Mouse (Mus musculus) T-helper 17 cell (primary cell): ENCODE measurements at regions not wholly inside any gene's neighbourhood (a gene's known extent, or its start where the extent isn't known, plus 50 kb on each side); places are given as distances from the start of the nearest gene placed in this dataset.

Experiments used
- in situ Hi-C, 2 experiments: fragments of 300-600 bp; cut with MboI, MseI; formaldehyde crosslinking; loops; 1 replicate in 1 of 2; 2 replicates in 1 of 2; pipeline ENCODE4 v1.15.1; 2025; ENCODE audit warnings: high pct_unique_total_duplicates in 2 of 2

- in situ Hi-C loops: no loop called here
Observed at GRCm38 (mm10) chr13:71653939-71654467, 309.5 kb downstream of the Irx1 start.

- in situ Hi-C loops: no loop called here
Observed at GRCm38 (mm10) chr13:71653212-71653938, 310.1 kb downstream of the Irx1 start.

GRCm38 (mm10) chr13:71649876-71650275 lies 313.6 kb downstream of the Irx1 start:
- in situ Hi-C loops: no loop called here

- in situ Hi-C loops: no loop called here
Observed at GRCm38 (mm10) chr13:71649031-71649430, 314.5 kb downstream of the Irx1 start.

GRCm38 (mm10) chr13:71631447-71631846 lies 332.1 kb downstream of the Irx1 start:
- in situ Hi-C loops: no loop called here

GRCm38 (mm10) chr13:71617198-71617597 lies 346.3 kb downstream of the Irx1 start:
- in situ Hi-C loops: no loop called here

GRCm38 (mm10) chr13:71612393-71613179 lies 350.9 kb downstream of the Irx1 start:
- in situ Hi-C loops: no loop called here

- in situ Hi-C loops: no loop called here
Observed at GRCm38 (mm10) chr13:71582486-71582885, 381.0 kb downstream of the Irx1 start.

- in situ Hi-C loops: no loop called here
Observed at GRCm38 (mm10) chr13:71565895-71566294, 397.6 kb downstream of the Irx1 start.

GRCm38 (mm10) chr13:71565388-71565787 lies 398.1 kb downstream of the Irx1 start:
- in situ Hi-C loops: no loop called here

GRCm38 (mm10) chr13:71558477-71559215 lies 404.9 kb downstream of the Irx1 start:
- in situ Hi-C loops: no loop called here

GRCm38 (mm10) chr13:71555471-71555870 lies 408.1 kb downstream of the Irx1 start:
- in situ Hi-C loops: no loop called here

- in situ Hi-C loops: no loop called here
Observed at GRCm38 (mm10) chr13:71550109-71550508, 413.4 kb downstream of the Irx1 start.

- in situ Hi-C loops: no loop called here
Observed at GRCm38 (mm10) chr13:71549206-71549831, 414.2 kb downstream of the Irx1 start.

GRCm38 (mm10) chr13:71538226-71538625 lies 425.3 kb downstream of the Irx1 start:
- in situ Hi-C loops: no loop called here

GRCm38 (mm10) chr13:71532796-71533351 lies 430.6 kb downstream of the Irx1 start:
- in situ Hi-C loops: no loop called here

GRCm38 (mm10) chr13:71529397-71530122 lies 434.0 kb downstream of the Irx1 start:
- in situ Hi-C loops: no loop called here

GRCm38 (mm10) chr13:71517776-71518175 lies 445.7 kb downstream of the Irx1 start:
- in situ Hi-C loops: no loop called here

- in situ Hi-C loops: no loop called here
Observed at GRCm38 (mm10) chr13:71513204-71513603, 450.3 kb downstream of the Irx1 start.

- in situ Hi-C loops: no loop called here
Observed at GRCm38 (mm10) chr13:71507956-71508401, 455.5 kb downstream of the Irx1 start.
